In the genomic region with DNA sequence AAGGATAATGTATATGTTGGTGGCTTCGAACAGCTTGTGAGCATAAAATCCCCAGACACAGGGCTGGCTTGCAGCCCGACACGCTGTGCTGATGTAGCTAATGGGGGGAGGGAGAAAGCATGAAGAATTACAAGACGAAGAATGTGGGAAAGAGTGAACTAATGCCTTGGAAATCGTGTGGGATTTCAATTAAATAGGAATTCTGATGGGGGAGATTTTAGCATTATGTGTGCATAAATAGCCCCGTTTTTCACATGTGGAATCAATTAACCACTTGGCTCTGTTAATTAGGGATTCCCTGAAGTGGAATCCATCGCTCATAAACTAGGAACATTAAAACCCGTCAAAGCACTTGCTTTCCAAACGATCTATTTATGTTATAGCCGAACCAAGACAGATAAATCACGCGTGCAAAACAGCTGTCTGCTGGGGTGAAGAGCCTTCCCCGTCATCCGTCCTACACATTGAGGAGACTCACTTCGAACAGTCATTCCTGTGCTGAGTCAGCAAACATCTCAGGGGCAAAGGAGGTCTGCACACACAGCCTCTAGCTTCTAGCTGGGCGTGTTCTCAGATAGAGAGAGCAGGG, we compare ENCODE assay signal across 8 mouse cellular contexts.
DNase-seq lines count a peak whose midpoint lies in the region; ATAC-seq and TF ChIP-seq lines count a peak whose summit lies in the region.
"Had no signal": no experiment of that assay in that cellular context is flagged by ENCODE, and none has a peak within 500 bp of the region (broad histone marks: within the 10 kb centered on the region; RNA-seq: fewer than 3 reads in every experiment).

No protein-coding gene starts in this region.

- no peak overlapping the region for H3K9ac ChIP-seq in embryonic facial prominence, embryonic 13.5 days
- no peak overlapping the region for H3K9ac ChIP-seq in limb, embryonic 15.5 days
- H3K9ac ChIP-seq: liver, embryonic 13.5 days had no signal

- H3K4me3 ChIP-seq in embryonic facial prominence, embryonic 13.5 days, result no peak overlapping the region
- H3K4me3 ChIP-seq in limb, embryonic 15.5 days, result no peak overlapping the region
- H3K4me3 ChIP-seq: liver, embryonic 13.5 days had no signal

- TF ChIP-seq CTCF in brain, embryonic 14.5 days (IDR thresholded peaks at IDR 0.05; ENCODE audit: borderline replicate concordance, extremely low read depth, insufficient read depth, insufficient read length), result no peak

- 0 out of 2 replicates have a peak, but pooled peaks cover 4% of the 10 kb centered on the region for H3K9me3 ChIP-seq in embryonic facial prominence, embryonic 13.5 days
- no peaks in the 10 kb centered on the region for H3K9me3 ChIP-seq in limb, embryonic 15.5 days
- H3K9me3 ChIP-seq: liver, embryonic 13.5 days had no signal

- peak; percentile 44 to 65 for DNase-seq in kidney, postnatal 4 days
- DNase-seq in kidney, adult 8-10 months, result no peak
- peak; percentile 82 for DNase-seq in brain, embryonic 14.5 days (ENCODE audit: low read depth)
- no peak for DNase-seq in urinary bladder, adult 2 months (ENCODE audit: low spot score)
- no peak for DNase-seq in gastrocnemius, postnatal 36 days
- DNase-seq: liver, embryonic 13.5 days had no signal

- no peaks in the 10 kb centered on the region for H3K27me3 ChIP-seq in embryonic facial prominence, embryonic 13.5 days
- 0 out of 2 replicates have a peak, but pooled peaks cover 3% of the 10 kb centered on the region for H3K27me3 ChIP-seq in limb, embryonic 15.5 days
- H3K27me3 ChIP-seq: liver, embryonic 13.5 days had no signal

- intact Hi-C loops in gastrocnemius, postnatal 36 days (cut with DNase I), result no loop called here

- ATAC-seq in embryonic facial prominence, embryonic 13.5 days (ENCODE audit: insufficient number of reproducible peaks, insufficient read depth, low FRiP score, low TSS enrichment, low read depth), result no peak
- peak; percentile 64; the same call in 1 of the 2 replicates for ATAC-seq in limb, embryonic 15.5 days (ENCODE audit: insufficient number of reproducible peaks, low FRiP score, low TSS enrichment, low read depth)

- H3K27ac ChIP-seq in embryonic facial prominence, embryonic 13.5 days, result no peak overlapping the region; the same call in 1 of the 2 replicates
- H3K27ac ChIP-seq in limb, embryonic 15.5 days, result no peak overlapping the region
- H3K27ac ChIP-seq: liver, embryonic 13.5 days had no signal

- H3K4me2 ChIP-seq in embryonic facial prominence, embryonic 13.5 days, result peak overlapping the region; percentile 45
- H3K4me2 ChIP-seq in limb, embryonic 15.5 days, result peak overlapping the region; percentile 30; the same call in 1 of the 2 replicates
- H3K4me2 ChIP-seq: liver, embryonic 13.5 days had no signal

- no peaks in the 10 kb centered on the region for H3K36me3 ChIP-seq in embryonic facial prominence, embryonic 13.5 days
- H3K36me3 ChIP-seq in limb, embryonic 15.5 days, result no peaks in the 10 kb centered on the region
- H3K36me3 ChIP-seq: liver, embryonic 13.5 days had no signal

- no peak for TF ChIP-seq POLR2A in brain, embryonic 14.5 days (IDR thresholded peaks at IDR 0.05; ENCODE audit: borderline replicate concordance, extremely low read depth, insufficient read depth, insufficient read length, poor library complexity, severe bottlenecking)

- WGBS in embryonic facial prominence, embryonic 13.5 days, result 25% methylated on average over 16 of the region's 16 CpGs
- 9% methylated on average over 16 of the region's 16 CpGs for WGBS in limb, embryonic 15.5 days

- H3K4me1 ChIP-seq in embryonic facial prominence, embryonic 13.5 days, result peaks cover 26% of the 10 kb centered on the region
- H3K4me1 ChIP-seq in limb, embryonic 15.5 days, result peaks cover 18% of the 10 kb centered on the region
- H3K4me1 ChIP-seq: liver, embryonic 13.5 days had no signal

Comparison
In these comparisons a context has a peak if more than half of its experiments do, and no peak if none do; other contexts are left out.
1. DNase-seq: peak in kidney, postnatal 4 days (2 of 2) and brain, embryonic 14.5 days (single experiment); none in kidney, adult 8-10 months (0 of 2), urinary bladder, adult 2 months (single experiment) and gastrocnemius, postnatal 36 days (0 of 2).